Mouse (Mus musculus) thymus, adult 2 months (tissue): ENCODE results near the gene Pus7.

ENCODE experiments used
- CTCF ChIP-seq: fragments of 200-500 bp; IDR thresholded peaks from 2 replicates; pipeline ENCODE4 v1.5.1; 2012; ENCODE audit warnings: mild to moderate bottlenecking, control low read depth, low read length, moderate library complexity, borderline replicate concordance; ENCODE audit not compliant: control insufficient read depth, poor library complexity, insufficient read depth; ENCODE audit errors: extremely low read depth
- POLR2A ChIP-seq: fragments of 200-500 bp; IDR thresholded peaks from 2 replicates; pipeline ENCODE4 v1.6.1; 2012; ENCODE audit warnings: mild to moderate bottlenecking, low read length, control low read depth, moderate library complexity; ENCODE audit not compliant: control insufficient read depth, poor library complexity, insufficient read depth; ENCODE audit errors: extremely low read depth

- TF ChIP-seq CTCF = peak; percentile 28; the same call in 1 of the 2 replicates
- TF ChIP-seq POLR2A = no peak
Observed at GRCm38 (mm10) chr5:23782931-23783877, at the start of gene Pus7.
